Mouse (Mus musculus): ENCODE measurements around the gene Wdr83os. TPM values are rescaled to one million over a fixed set of nuclear protein-coding genes. Genes with fewer than 3 reads are reported as not detected.

Wdr83os gene
- polyA plus RNA-seq, 1 experiment, result 102 TPM

GRCm38 (mm10) chr8:85065213-85065612 is 15.3 kb upstream of the Wdr83os start:
- TF ChIP-seq POLR2A (IDR thresholded peaks at IDR 0.05; ENCODE audit: borderline replicate concordance, insufficient read depth, low read length) (no peak), CTCF (IDR thresholded peaks at IDR 0.05; ENCODE audit: borderline replicate concordance, insufficient read depth, low read depth, low read length) (no peak)
- DNase-seq, result no peak
- WGBS, result 34% methylated on average over 2 of the region's 2 CpGs
- no peaks in the 10 kb centered on the region for H3K27me3 ChIP-seq (ENCODE audit: control insufficient read depth, insufficient read depth, low read length)
- no peak overlapping the region for H3K27ac ChIP-seq (ENCODE audit: insufficient read depth, low read length)
- no peak overlapping the region for H3K4me3 ChIP-seq (replicated peaks; ENCODE audit: insufficient read depth, low read depth, low read length)
- 0 out of 2 replicates have a peak, but pooled peaks cover 6% of the 10 kb centered on the region for H3K4me1 ChIP-seq (ENCODE audit: control insufficient read depth, insufficient read depth, low read length)

- H3K27me3 ChIP-seq (ENCODE audit: control insufficient read depth, insufficient read depth, low read length), result no peaks in the 10 kb centered on the region
- WGBS, result 97% methylated on average over 2 of the region's 2 CpGs
- TF ChIP-seq POLR2A (IDR thresholded peaks at IDR 0.05; ENCODE audit: borderline replicate concordance, insufficient read depth, low read length), result no peak
- no peak for TF ChIP-seq CTCF (IDR thresholded peaks at IDR 0.05; ENCODE audit: borderline replicate concordance, insufficient read depth, low read depth, low read length)
Measured at GRCm38 (mm10) chr8:85067155-85067554, 13.4 kb upstream of the Wdr83os start.

GRCm38 (mm10) chr8:85067982-85068381 is 12.6 kb upstream of the Wdr83os start, which contains the start of gene Gm5741:
Gene Gm5741 (minus strand): TSS chr8:85067982.
- Histone ChIP-seq H3K27ac (ENCODE audit: insufficient read depth, low read length) (no peak within 1 kb of the TSS), H3K27me3 (ENCODE audit: control insufficient read depth, insufficient read depth, low read length) (no peaks in the 10 kb centered on the region), H3K4me3 (replicated peaks; ENCODE audit: insufficient read depth, low read depth, low read length) (no peak within 1 kb of the TSS), H3K4me1 (ENCODE audit: control insufficient read depth, insufficient read depth, low read length) (peaks cover 8% of the 10 kb centered on the region; the same call in 1 of the 2 replicates)
- DNase-seq, result no peak
- no peak for TF ChIP-seq POLR2A (IDR thresholded peaks at IDR 0.05; ENCODE audit: borderline replicate concordance, insufficient read depth, low read length)
- TF ChIP-seq CTCF (IDR thresholded peaks at IDR 0.05; ENCODE audit: borderline replicate concordance, insufficient read depth, low read depth, low read length), result no peak

More at GRCm38 (mm10) chr8:85067155-85067554, 13.4 kb upstream of the Wdr83os start:
- H3K4me1 ChIP-seq (ENCODE audit: control insufficient read depth, insufficient read depth, low read length), result 0 out of 2 replicates have a peak, but pooled peaks cover 6% of the 10 kb centered on the region
- DNase-seq, result no peak
- no peak overlapping the region for H3K27ac ChIP-seq (ENCODE audit: insufficient read depth, low read length)
- no peak overlapping the region for H3K4me3 ChIP-seq (replicated peaks; ENCODE audit: insufficient read depth, low read depth, low read length)

GRCm38 (mm10) chr8:85071041-85071440 is 9.5 kb upstream of the Wdr83os start:
- DNase-seq, result no peak
- no peak overlapping the region for H3K4me3 ChIP-seq (replicated peaks; ENCODE audit: insufficient read depth, low read depth, low read length)
- no peak for TF ChIP-seq POLR2A (IDR thresholded peaks at IDR 0.05; ENCODE audit: borderline replicate concordance, insufficient read depth, low read length)
- 81% methylated on average over 5 of the region's 5 CpGs for WGBS
- H3K27ac ChIP-seq (ENCODE audit: insufficient read depth, low read length), result peak overlapping the region; percentile 14; the same call in 1 of the 2 replicates
- H3K4me1 ChIP-seq (ENCODE audit: control insufficient read depth, insufficient read depth, low read length), result peaks cover 14% of the 10 kb centered on the region
- no peaks in the 10 kb centered on the region for H3K27me3 ChIP-seq (ENCODE audit: control insufficient read depth, insufficient read depth, low read length)

- Histone ChIP-seq H3K4me3 (replicated peaks; ENCODE audit: insufficient read depth, low read depth, low read length) (peak within 1 kb of the TSS; percentile 67), H3K27ac (ENCODE audit: insufficient read depth, low read length) (peak within 1 kb of the TSS; percentile 48), H3K4me1 (ENCODE audit: control insufficient read depth, insufficient read depth, low read length) (peaks cover 14% of the 10 kb centered on the region), H3K27me3 (ENCODE audit: control insufficient read depth, insufficient read depth, low read length) (no peaks in the 10 kb centered on the region)
- peak; percentile 90 to 92 for DNase-seq
- WGBS, result under 1% methylated on average over 68 of the region's 68 CpGs
- TF ChIP-seq CTCF (IDR thresholded peaks at IDR 0.05; ENCODE audit: borderline replicate concordance, insufficient read depth, low read depth, low read length) (no peak), POLR2A (IDR thresholded peaks at IDR 0.05; ENCODE audit: borderline replicate concordance, insufficient read depth, low read length) (peak; percentile 69; the same call in 1 of the 2 replicates)
Measured at GRCm38 (mm10) chr8:85071514-85072281, 8.8 kb upstream of the Wdr83os start, which contains the start of gene Dhps. Gene Dhps (plus strand): TSS chr8:85071757.

GRCm38 (mm10) chr8:85072364-85072929 is 8.1 kb upstream of the Wdr83os start:
- no peak for DNase-seq
- no peaks in the 10 kb centered on the region for H3K27me3 ChIP-seq (ENCODE audit: control insufficient read depth, insufficient read depth, low read length)
- peaks cover 14% of the 10 kb centered on the region for H3K4me1 ChIP-seq (ENCODE audit: control insufficient read depth, insufficient read depth, low read length)
- no peak overlapping the region for H3K27ac ChIP-seq (ENCODE audit: insufficient read depth, low read length)
- no peak for TF ChIP-seq POLR2A (IDR thresholded peaks at IDR 0.05; ENCODE audit: borderline replicate concordance, insufficient read depth, low read length)
- H3K4me3 ChIP-seq (replicated peaks; ENCODE audit: insufficient read depth, low read depth, low read length), result peak overlapping the region; percentile 67
- WGBS, result 27% methylated on average over 9 of the region's 9 CpGs

- Histone ChIP-seq H3K27me3 (ENCODE audit: control insufficient read depth, insufficient read depth, low read length) (no peaks in the 10 kb centered on the region), H3K4me3 (replicated peaks; ENCODE audit: insufficient read depth, low read depth, low read length) (no peak overlapping the region), H3K27ac (ENCODE audit: insufficient read depth, low read length) (no peak overlapping the region), H3K4me1 (ENCODE audit: control insufficient read depth, insufficient read depth, low read length) (peaks cover 11% of the 10 kb centered on the region)
- WGBS, result 82% methylated on average over 15 of the region's 15 CpGs
- TF ChIP-seq CTCF (IDR thresholded peaks at IDR 0.05; ENCODE audit: borderline replicate concordance, insufficient read depth, low read depth, low read length), result no peak
- TF ChIP-seq POLR2A (IDR thresholded peaks at IDR 0.05; ENCODE audit: borderline replicate concordance, insufficient read depth, low read length), result no peak
- DNase-seq, result no peak
Measured at GRCm38 (mm10) chr8:85073041-85073612, 7.4 kb upstream of the Wdr83os start.
